Mouse (Mus musculus): ENCODE results near the gene Cenpj. TPM values are rescaled to one million over a fixed set of nuclear protein-coding genes. Genes with fewer than 3 reads are reported as not detected.

The Cenpj gene
- polyA plus RNA-seq (2015; fragmentation: Nextera tagmentation; extraction: Ambion mirVana), result 2.2 and 2.3 TPM in 2 replicates

DNA sequence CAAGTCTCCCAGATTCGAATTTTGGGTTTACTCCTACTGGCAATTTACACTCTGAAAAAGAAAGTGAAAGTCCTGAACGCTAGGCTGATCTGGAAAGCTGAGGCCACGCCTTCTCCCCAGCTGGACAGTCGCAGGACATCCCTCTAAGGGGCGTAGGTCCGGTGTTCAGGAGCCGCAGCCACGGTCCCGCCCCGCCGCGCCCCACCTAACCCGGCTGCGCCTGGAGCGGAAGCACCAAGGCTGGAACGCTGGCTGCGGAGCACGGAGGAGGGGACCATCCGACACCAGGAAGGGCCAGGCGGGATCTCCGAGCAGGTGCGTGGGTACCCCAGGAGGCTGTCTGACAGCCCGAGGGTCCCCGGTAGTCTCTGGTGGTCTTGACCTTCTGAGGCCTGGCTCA lies at the start of gene Cenpj, which contains the start of gene Parp4:
Gene Cenpj, minus strand, starts transcription at position 10 of the 400 bp plus-strand sequence.
Gene Parp4, plus strand, starts transcription at position 204 of the 400 bp plus-strand sequence.

Other genes starting within 250 kb of the Cenpj start
- 0.14 and 0.20 TPM in 2 replicates for gene Atp12a, start 210.4 kb downstream of the Cenpj start, polyA plus RNA-seq (2015; fragmentation: Nextera tagmentation; extraction: Ambion mirVana)
- gene Rnf17, start 172.8 kb downstream of the Cenpj start, polyA plus RNA-seq (2015; fragmentation: Nextera tagmentation; extraction: Ambion mirVana), result 0.45 and 1.2 TPM in 2 replicates
- gene Parp4, start 194 bp upstream of the Cenpj start, polyA plus RNA-seq (2015; fragmentation: Nextera tagmentation; extraction: Ambion mirVana), result 1.2 and 1.7 TPM in 2 replicates
- gene Mphosph8, start 92.8 kb upstream of the Cenpj start, polyA plus RNA-seq (2015; fragmentation: Nextera tagmentation; extraction: Ambion mirVana), result 38.8 and 40.8 TPM in 2 replicates
- gene Pspc1, start 202.9 kb upstream of the Cenpj start, polyA plus RNA-seq (2015; fragmentation: Nextera tagmentation; extraction: Ambion mirVana), result 32.2 and 34.4 TPM in 2 replicates
- 24.8 TPM in 2 replicates for gene Zmym5, start 236.3 kb upstream of the Cenpj start, polyA plus RNA-seq (2015; fragmentation: Nextera tagmentation; extraction: Ambion mirVana)